Mouse (Mus musculus): Measurements from ENCODE around the gene Olfr869. TPM values are rescaled to one million over a fixed set of nuclear protein-coding genes. Genes with fewer than 3 reads are reported as not detected.

The Olfr869 gene
- total RNA-seq (2014; fragmentation: Nextera tagmentation) (not detected in 2 replicates), total RNA-seq (2017) (not detected in 2 replicates), polyA plus RNA-seq (2012) (not detected in 2 replicates)

DNA sequence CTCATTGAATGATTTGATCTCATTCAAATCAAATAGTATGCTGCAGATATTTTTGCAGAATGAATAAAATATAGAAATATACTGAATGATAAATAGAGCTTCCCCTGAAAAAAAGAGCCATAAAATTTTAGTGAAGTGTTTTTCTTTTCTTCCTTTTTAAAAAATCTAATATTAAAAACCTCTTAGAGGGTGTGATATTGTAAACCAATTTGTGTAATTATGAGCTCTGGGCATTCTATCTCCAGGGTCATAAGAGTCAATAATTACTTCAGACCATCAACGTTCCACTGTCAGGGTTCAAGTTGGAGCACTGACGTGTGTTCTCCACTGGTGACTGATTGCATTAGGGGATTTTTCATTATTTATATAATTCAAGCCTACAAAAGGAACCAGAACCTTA lies at the start of gene Olfr869:
Olfr869 (plus strand) TSS at position 301 of the 400 bp plus-strand sequence.
- Histone ChIP-seq H3K9me3 (replicated peaks) (no peaks in the 10 kb centered on the region), H3K4me1 (ENCODE audit: insufficient read depth, low read depth, low read length) (no peaks in the 10 kb centered on the region), H3K36me3 (replicated peaks) (no peaks in the 10 kb centered on the region), H3K27me3 (ENCODE audit: insufficient read depth, low read length) (no peaks in the 10 kb centered on the region), H3K4me3 (ENCODE audit: low read depth, low read length) (no peak within 1 kb of the TSS)
- ATAC-seq (ENCODE audit: extremely low read depth, insufficient number of reproducible peaks, low FRiP score, poor library complexity, severe bottlenecking), result no peak
- TF ChIP-seq TAL1 (conservative IDR thresholded peaks at IDR 0.05; ENCODE audit: low read depth, low read length), result no peak
- TF ChIP-seq POLR2AphosphoS5 (IDR thresholded peaks at IDR 0.05; ENCODE audit: insufficient replicate concordance, low read depth, low read length), result no peak
- no peak for DNase-seq (ENCODE audit: low spot score)

DNA sequence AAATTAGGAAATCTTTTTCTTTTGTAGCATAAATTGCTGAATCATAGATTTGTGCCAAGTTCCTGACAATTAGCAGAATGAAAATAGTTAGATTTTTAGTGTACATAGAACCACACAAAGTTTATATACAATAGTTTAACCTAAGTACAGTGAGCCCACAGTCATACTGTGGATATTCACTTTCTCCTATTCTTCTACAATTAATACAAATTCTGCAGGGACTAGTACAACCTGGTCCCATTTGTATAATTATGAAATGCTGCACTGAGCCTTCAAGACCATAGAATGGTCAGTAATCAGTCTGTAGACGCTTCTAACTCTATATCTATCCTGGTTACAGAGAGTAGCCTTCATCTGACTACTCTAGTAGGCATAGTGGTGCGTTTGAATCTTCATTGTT lies 30.5 kb upstream of the Olfr869 start, which contains the start of gene Olfr868:
Olfr868 (plus strand) TSS at position 301 of the 400 bp plus-strand sequence.
- Histone ChIP-seq H3K27me3 (ENCODE audit: insufficient read depth, low read length) (no peaks in the 10 kb centered on the region), H3K36me3 (replicated peaks) (no peaks in the 10 kb centered on the region), H3K4me1 (ENCODE audit: insufficient read depth, low read depth, low read length) (no peaks in the 10 kb centered on the region), H3K9me3 (replicated peaks) (no peaks in the 10 kb centered on the region), H3K4me3 (ENCODE audit: low read depth, low read length) (no peak within 1 kb of the TSS)
- DNase-seq (ENCODE audit: low spot score) (no peak), ATAC-seq (ENCODE audit: extremely low read depth, insufficient number of reproducible peaks, low FRiP score, poor library complexity, severe bottlenecking) (no peak)
- TF ChIP-seq POLR2AphosphoS5 (IDR thresholded peaks at IDR 0.05; ENCODE audit: insufficient replicate concordance, low read depth, low read length) (no peak), GATA1 (IDR thresholded peaks at IDR 0.05; ENCODE audit: borderline replicate concordance, low read length) (no peak), CTCF (IDR thresholded peaks at IDR 0.05; ENCODE audit: low read depth, low read length) (no peak)

DNA sequence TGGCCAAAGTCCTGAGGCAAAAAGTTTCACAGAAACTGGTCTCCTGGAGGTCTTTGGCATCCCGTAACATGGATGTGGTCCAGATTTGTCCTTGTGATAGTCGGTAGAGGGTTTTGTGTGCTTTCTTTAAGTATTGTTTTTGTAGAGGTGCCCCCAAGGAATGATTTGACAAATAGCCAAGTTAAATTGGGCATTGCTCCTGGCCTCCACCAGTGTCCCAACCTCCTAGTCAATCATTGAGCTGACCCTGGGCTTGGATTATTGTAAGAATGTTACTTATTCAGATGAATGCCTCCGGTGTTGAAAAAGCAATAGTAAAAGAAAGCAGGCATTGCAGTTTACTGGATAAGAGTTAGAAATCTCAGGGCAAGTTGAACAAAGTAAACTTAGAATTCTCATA lies 20.9 kb downstream of the Olfr869 start:
- Histone ChIP-seq H3K4me3 (ENCODE audit: low read depth, low read length) (no peak overlapping the region), H3K27me3 (ENCODE audit: insufficient read depth, low read length) (no peaks in the 10 kb centered on the region), H3K36me3 (replicated peaks) (no peaks in the 10 kb centered on the region), H3K9me3 (replicated peaks) (no peaks in the 10 kb centered on the region), H3K4me1 (ENCODE audit: insufficient read depth, low read depth, low read length) (no peaks in the 10 kb centered on the region)
- DNase-seq (ENCODE audit: low spot score), result no peak
- ATAC-seq (ENCODE audit: extremely low read depth, insufficient number of reproducible peaks, low FRiP score, poor library complexity, severe bottlenecking), result no peak
- TF ChIP-seq POLR2AphosphoS5 (IDR thresholded peaks at IDR 0.05; ENCODE audit: insufficient replicate concordance, low read depth, low read length) (no peak), TAL1 (conservative IDR thresholded peaks at IDR 0.05; ENCODE audit: low read depth, low read length) (no peak), CTCF (IDR thresholded peaks at IDR 0.05; ENCODE audit: low read depth, low read length) (no peak)

DNA sequence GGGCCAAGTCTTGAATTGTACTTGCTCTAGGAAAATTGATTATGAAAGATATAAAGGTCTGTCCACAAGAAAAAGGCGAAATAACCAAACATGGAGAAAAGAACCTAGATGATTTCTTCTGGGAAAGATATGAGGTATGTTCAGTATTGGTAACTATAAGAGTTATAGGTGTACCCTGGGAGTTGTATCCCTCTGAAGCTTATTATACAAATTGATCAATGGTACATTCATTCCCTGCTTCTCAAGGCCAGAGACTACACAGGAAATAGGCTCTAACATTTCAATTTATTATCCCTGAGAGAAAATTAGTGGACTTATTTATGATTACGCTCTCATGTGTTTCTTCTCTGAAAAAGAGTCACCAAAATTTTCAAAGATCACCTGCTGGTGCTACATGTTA lies 45.1 kb downstream of the Olfr869 start, which contains the start of gene Olfr870:
Olfr870 (minus strand) TSS at position 101 of the 400 bp plus-strand sequence.
- no peak for DNase-seq (ENCODE audit: low spot score)
- ATAC-seq (ENCODE audit: extremely low read depth, insufficient number of reproducible peaks, low FRiP score, poor library complexity, severe bottlenecking), result no peak
- TF ChIP-seq POLR2AphosphoS5 (IDR thresholded peaks at IDR 0.05; ENCODE audit: insufficient replicate concordance, low read depth, low read length) (no peak), CTCF (IDR thresholded peaks at IDR 0.05; ENCODE audit: low read depth, low read length) (no peak), GATA1 (IDR thresholded peaks at IDR 0.05; ENCODE audit: borderline replicate concordance, low read length) (no peak)
- Histone ChIP-seq H3K4me1 (ENCODE audit: insufficient read depth, low read depth, low read length) (peaks cover 2% of the 10 kb centered on the region; the same call in 1 of the 2 replicates), H3K36me3 (replicated peaks) (no peaks in the 10 kb centered on the region), H3K27me3 (ENCODE audit: insufficient read depth, low read length) (no peaks in the 10 kb centered on the region), H3K9me3 (replicated peaks) (no peaks in the 10 kb centered on the region), H3K4me3 (ENCODE audit: low read depth, low read length) (no peak within 1 kb of the TSS)

DNA sequence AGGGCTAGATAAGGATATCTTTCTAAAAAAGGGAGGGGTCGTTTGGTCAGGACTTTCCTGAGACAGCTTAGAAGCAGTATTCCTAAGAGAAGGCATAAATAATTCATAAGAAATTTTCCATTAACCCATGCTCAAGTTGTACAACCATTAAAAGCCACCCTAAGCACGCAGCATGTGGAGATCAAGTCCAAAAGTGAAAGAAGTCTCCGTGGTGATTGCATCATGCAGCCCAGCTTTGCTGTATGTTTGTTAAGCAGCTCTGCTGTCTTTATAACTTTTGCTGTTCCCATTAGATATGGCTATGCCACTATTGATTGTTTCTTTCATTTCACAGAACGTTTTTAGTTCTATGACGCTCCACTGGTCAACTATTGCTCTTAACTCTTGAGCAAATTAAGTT lies 50.7 kb downstream of the Olfr869 start:
- Histone ChIP-seq H3K27me3 (ENCODE audit: insufficient read depth, low read length) (no peaks in the 10 kb centered on the region), H3K4me1 (ENCODE audit: insufficient read depth, low read depth, low read length) (peaks cover 7% of the 10 kb centered on the region), H3K4me3 (ENCODE audit: low read depth, low read length) (no peak overlapping the region; the same call in 1 of the 2 replicates), H3K9me3 (replicated peaks) (no peaks in the 10 kb centered on the region), H3K36me3 (replicated peaks) (no peaks in the 10 kb centered on the region)
- DNase-seq (ENCODE audit: low spot score), result no peak
- TF ChIP-seq TAL1 (conservative IDR thresholded peaks at IDR 0.05; ENCODE audit: low read depth, low read length) (no peak), CTCF (IDR thresholded peaks at IDR 0.05; ENCODE audit: low read depth, low read length) (no peak), POLR2AphosphoS5 (IDR thresholded peaks at IDR 0.05; ENCODE audit: insufficient replicate concordance, low read depth, low read length) (no peak), GATA1 (IDR thresholded peaks at IDR 0.05; ENCODE audit: borderline replicate concordance, low read length) (no peak)
- no peak; the same call in 1 of the 2 replicates for ATAC-seq (ENCODE audit: extremely low read depth, insufficient number of reproducible peaks, low FRiP score, poor library complexity, severe bottlenecking)

Other genes starting within 250 kb of the Olfr869 start
- not detected in 2 replicates for gene Olfr862, start 241.0 kb upstream of the Olfr869 start, total RNA-seq (2014; fragmentation: Nextera tagmentation)
- 0.06 TPM in 1 of 2 replicates, not detected in the other for gene Olfr862, start 241.0 kb upstream of the Olfr869 start, total RNA-seq (2017)
- gene Olfr862, start 241.0 kb upstream of the Olfr869 start, polyA plus RNA-seq (2012), result not detected in 2 replicates
- not detected in 2 replicates for gene Olfr77, start 212.1 kb upstream of the Olfr869 start, total RNA-seq (2014; fragmentation: Nextera tagmentation)
- 0.44 and 0.58 TPM in 2 replicates for gene Olfr77, start 212.1 kb upstream of the Olfr869 start, total RNA-seq (2017)
- gene Olfr77, start 212.1 kb upstream of the Olfr869 start, polyA plus RNA-seq (2012), result 0.01 TPM in 2 replicates
- not detected in 2 replicates for gene Olfr866, start 101.0 kb upstream of the Olfr869 start, total RNA-seq (2014; fragmentation: Nextera tagmentation)
- not detected in 2 replicates for gene Olfr866, start 101.0 kb upstream of the Olfr869 start, total RNA-seq (2017)
- gene Olfr866, start 101.0 kb upstream of the Olfr869 start, polyA plus RNA-seq (2012), result not detected in 2 replicates
- not detected in 2 replicates for gene Olfr867, start 71.4 kb upstream of the Olfr869 start, total RNA-seq (2014; fragmentation: Nextera tagmentation)
- not detected in 2 replicates for gene Olfr867, start 71.4 kb upstream of the Olfr869 start, total RNA-seq (2017)
- not detected in 2 replicates for gene Olfr867, start 71.4 kb upstream of the Olfr869 start, polyA plus RNA-seq (2012)
- gene Olfr868, start 30.4 kb upstream of the Olfr869 start, total RNA-seq (2014; fragmentation: Nextera tagmentation), result not detected in 2 replicates
- 0.06 and 0.27 TPM in 2 replicates for gene Olfr868, start 30.4 kb upstream of the Olfr869 start, total RNA-seq (2017)
- gene Olfr868, start 30.4 kb upstream of the Olfr869 start, polyA plus RNA-seq (2012), result not detected in 2 replicates
- gene Olfr870, start 45.0 kb downstream of the Olfr869 start, total RNA-seq (2014; fragmentation: Nextera tagmentation), result not detected in 2 replicates
- 0.06 and 0.11 TPM in 2 replicates for gene Olfr870, start 45.0 kb downstream of the Olfr869 start, total RNA-seq (2017)
- not detected in 2 replicates for gene Olfr870, start 45.0 kb downstream of the Olfr869 start, polyA plus RNA-seq (2012)
- gene Olfr871, start 83.2 kb downstream of the Olfr869 start, total RNA-seq (2014; fragmentation: Nextera tagmentation), result not detected in 2 replicates
- gene Olfr871, start 83.2 kb downstream of the Olfr869 start, total RNA-seq (2017), result not detected in 2 replicates
- not detected in 2 replicates for gene Olfr871, start 83.2 kb downstream of the Olfr869 start, polyA plus RNA-seq (2012)
- not detected in 2 replicates for gene Olfr872, start 108.1 kb downstream of the Olfr869 start, total RNA-seq (2014; fragmentation: Nextera tagmentation)
- gene Olfr872, start 108.1 kb downstream of the Olfr869 start, total RNA-seq (2017), result not detected in 2 replicates
- not detected in 2 replicates for gene Olfr872, start 108.1 kb downstream of the Olfr869 start, polyA plus RNA-seq (2012)
- gene Olfr39, start 153.3 kb downstream of the Olfr869 start, total RNA-seq (2014; fragmentation: Nextera tagmentation), result not detected in 2 replicates
- 0.27 TPM in 1 of 2 replicates, not detected in the other for gene Olfr39, start 153.3 kb downstream of the Olfr869 start, total RNA-seq (2017)
- gene Olfr39, start 153.3 kb downstream of the Olfr869 start, polyA plus RNA-seq (2012), result not detected in 2 replicates
- not detected in 2 replicates for gene Olfr873, start 169.5 kb downstream of the Olfr869 start, total RNA-seq (2014; fragmentation: Nextera tagmentation)
- gene Olfr873, start 169.5 kb downstream of the Olfr869 start, total RNA-seq (2017), result 0.12 and 0.27 TPM in 2 replicates
- not detected in 2 replicates for gene Olfr873, start 169.5 kb downstream of the Olfr869 start, polyA plus RNA-seq (2012)
- not detected in 2 replicates for gene Olfr18, start 207.1 kb downstream of the Olfr869 start, total RNA-seq (2014; fragmentation: Nextera tagmentation)
- 0.11 and 0.12 TPM in 2 replicates for gene Olfr18, start 207.1 kb downstream of the Olfr869 start, total RNA-seq (2017)
- gene Olfr18, start 207.1 kb downstream of the Olfr869 start, polyA plus RNA-seq (2012), result not detected in 2 replicates